Mouse (Mus musculus) CH12.LX (cell line): ENCODE data around the gene Sfxn3. TPM values are rescaled to one million over a fixed set of nuclear protein-coding genes. Genes with fewer than 3 reads are reported as not detected.

Source experiments
- DNase-seq: peaks from one replicate; pipeline ENCODE4 v3.0.0-alpha.2; 2013; ENCODE audit errors: extremely low read depth
- H3K27ac ChIP-seq: 2 replicates; pipeline ENCODE4 v1.5.1; 2012; ENCODE audit warnings: low read depth, mild to moderate bottlenecking, control low read depth, moderate library complexity; ENCODE audit not compliant: insufficient read depth
- H3K27me3 ChIP-seq: replicated peaks from 2 replicates; pipeline ENCODE3; 2012; ENCODE audit warnings: inconsistent platforms
- H3K36me3 ChIP-seq, 2 experiments: replicated peaks in 1 of 2; 2 replicates each; pipeline versions ENCODE3 to v1.6.1; 2012; ENCODE audit warnings: inconsistent platforms in 1 of 2, low read length in 1 of 2, mild to moderate bottlenecking in 1 of 2, mixed read lengths in 1 of 2, moderate library complexity in 1 of 2; ENCODE audit not compliant: control insufficient read depth in 1 of 2, insufficient read depth in 1 of 2
- H3K4me1 ChIP-seq, 2 experiments: 2 replicates each; pipeline ENCODE4 v1.6.1; 2012; ENCODE audit warnings: inconsistent platforms in 1 of 2, moderate library complexity in 1 of 2; ENCODE audit not compliant: insufficient read depth in 2 of 2, control insufficient read depth in 1 of 2
- H3K4me2 ChIP-seq: 2 replicates; pipeline ENCODE4 v1.6.1; 2012; ENCODE audit warnings: low read depth, mild to moderate bottlenecking, control low read depth; ENCODE audit not compliant: poor library complexity, insufficient read depth, severe bottlenecking
- H3K4me3 ChIP-seq, 3 experiments: fragments of 150-350 bp in 1 of 3; sonication (generic) in 1 of 3; replicated peaks in 1 of 3; 2 replicates each; pipeline versions ENCODE3 to v1.5.1; 2011 to 2012; ENCODE audit warnings: low read depth in 2 of 3, low read length in 2 of 3, mild to moderate bottlenecking in 2 of 3, moderate library complexity in 2 of 3, control low read depth in 1 of 3, improper control_type of control experiment in 1 of 3, inconsistent platforms in 1 of 3, mixed read lengths in 1 of 3; ENCODE audit not compliant: poor library complexity in 1 of 3
- H3K79me2 ChIP-seq: replicated peaks from 2 replicates; pipeline ENCODE4 v1.6.1; 2012; ENCODE audit warnings: mild to moderate bottlenecking, moderate library complexity; ENCODE audit not compliant: control insufficient read depth, poor library complexity, insufficient read depth, severe bottlenecking; ENCODE audit errors: extremely low read depth
- H3K9ac ChIP-seq: 2 replicates; pipeline ENCODE4 v1.6.1; 2012; ENCODE audit warnings: low read depth, mild to moderate bottlenecking, control low read depth, moderate library complexity; ENCODE audit not compliant: insufficient read depth
- H3K9me3 ChIP-seq: replicated peaks from 2 replicates; pipeline ENCODE3; 2012; ENCODE audit warnings: low read length, inconsistent platforms, mixed read lengths
- CHD1 ChIP-seq: IDR thresholded peaks from 2 replicates; pipeline ENCODE4 v1.6.1; 2012; ENCODE audit warnings: low read depth, low read length, improper control_type of control experiment, inconsistent platforms
- CHD2 ChIP-seq: IDR thresholded peaks from 2 replicates; pipeline ENCODE4 v1.6.1; 2011; ENCODE audit warnings: low read length, improper control_type of control experiment
- ELF1 ChIP-seq: IDR thresholded peaks from 2 replicates; pipeline ENCODE4 v1.6.1; 2014; ENCODE audit warnings: low read depth, mild to moderate bottlenecking, inconsistent platforms, low read length, improper control_type of control experiment
- ETS1 ChIP-seq: conservative IDR thresholded peaks from 2 replicates; pipeline ENCODE4 v1.6.1; 2012; ENCODE audit warnings: low read depth, mild to moderate bottlenecking, inconsistent platforms, low read length, improper control_type of control experiment, moderate library complexity
- GABPA ChIP-seq: IDR thresholded peaks from 2 replicates; pipeline ENCODE4 v1.6.1; 2012; ENCODE audit warnings: low read depth, low read length, improper control_type of control experiment, inconsistent platforms; ENCODE audit not compliant: insufficient replicate concordance
- IRF4 ChIP-seq: IDR thresholded peaks from 2 replicates; pipeline ENCODE4 v1.6.1; 2014; ENCODE audit warnings: low read depth, mild to moderate bottlenecking, inconsistent platforms, low read length, improper control_type of control experiment
- JUND ChIP-seq: conservative IDR thresholded peaks from 2 replicates; pipeline ENCODE4 v1.6.1; 2011; ENCODE audit warnings: low read depth, low read length, improper control_type of control experiment
- MAX ChIP-seq: IDR thresholded peaks from 2 replicates; pipeline ENCODE4 v1.6.1; 2011; ENCODE audit warnings: low read length, improper control_type of control experiment
- MAZ ChIP-seq: IDR thresholded peaks from 2 replicates; pipeline ENCODE4 v1.6.1; 2012; ENCODE audit warnings: low read depth, mild to moderate bottlenecking, inconsistent platforms, low read length, improper control_type of control experiment, moderate library complexity
- MXI1 ChIP-seq: IDR thresholded peaks from 2 replicates; pipeline ENCODE4 v1.6.1; 2011; ENCODE audit warnings: mild to moderate bottlenecking, low read depth, low read length, improper control_type of control experiment
- MYC ChIP-seq: IDR thresholded peaks from 2 replicates; pipeline ENCODE4 v1.6.1; 2011; ENCODE audit warnings: low read depth, mild to moderate bottlenecking, improper control_type of control experiment, low read length
- NELFE ChIP-seq: IDR thresholded peaks from 2 replicates; pipeline ENCODE4 v1.6.1; 2011; ENCODE audit warnings: low read depth, low read length, improper control_type of control experiment
- PAX5 ChIP-seq: IDR thresholded peaks from 2 replicates; pipeline ENCODE4 v1.6.1; 2012; ENCODE audit warnings: low read length, inconsistent platforms, mixed read lengths
- POLR2A ChIP-seq: IDR thresholded peaks from 2 replicates; pipeline ENCODE4 v1.6.1; 2011; ENCODE audit warnings: low read depth, mild to moderate bottlenecking, improper control_type of control experiment, low read length
- RCOR1 ChIP-seq: conservative IDR thresholded peaks from 2 replicates; pipeline ENCODE4 v1.6.1; 2012; ENCODE audit warnings: low read depth, mild to moderate bottlenecking, inconsistent platforms, low read length, improper control_type of control experiment
- SIN3A ChIP-seq: IDR thresholded peaks from 2 replicates; pipeline ENCODE4 v1.6.1; 2012; ENCODE audit warnings: low read length, improper control_type of control experiment, inconsistent platforms
- SMC3 ChIP-seq: IDR thresholded peaks from 2 replicates; pipeline ENCODE4 v1.6.1; 2011; ENCODE audit warnings: low read depth, low read length, improper control_type of control experiment
- TBP ChIP-seq: conservative IDR thresholded peaks from 2 replicates; pipeline ENCODE4 v1.6.1; 2011; ENCODE audit warnings: low read depth, low read length, improper control_type of control experiment
- USF2 ChIP-seq: conservative IDR thresholded peaks from 2 replicates; pipeline ENCODE4 v1.6.1; 2011; ENCODE audit warnings: low read depth, low read length, improper control_type of control experiment
- ZMIZ1 ChIP-seq: IDR thresholded peaks from 2 replicates; pipeline ENCODE4 v1.6.1; 2012; ENCODE audit warnings: low read depth, mild to moderate bottlenecking, inconsistent platforms, low read length, improper control_type of control experiment
- ZNF384 ChIP-seq: IDR thresholded peaks from 2 replicates; pipeline ENCODE4 v1.6.1; 2012; ENCODE audit warnings: low read depth, low read length, improper control_type of control experiment, inconsistent platforms
- dilution Hi-C: fragments of 300-500 bp; cut with MboI; formaldehyde crosslinking; loops from 2 replicates; pipeline ENCODE4 v1.14.3; 2020; ENCODE audit warnings: low sequenced_read_pairs; ENCODE audit not compliant: extremely low pct_unique_long_range_greater_than_20kb, extremely low pct_ligation_motif_present
- in situ Hi-C: fragments of 300-500 bp; cut with MboI; formaldehyde crosslinking; loops from 3 replicates; pipeline ENCODE4 v1.14.3; 2019; ENCODE audit warnings: low sequenced_read_pairs, low pct_ligation_motif_present, low pct_unique_long_range_greater_than_20kb, mixed read lengths
- polyA plus RNA-seq: library from polyadenylated mRNA; unstranded; fragments of >175 nt; gene quantifications from 2 replicates; pipeline ENCODE4 v1.2.1, GENCODE M21; 2012; ENCODE audit warnings: low read depth; ENCODE audit not compliant: insufficient read length
- total RNA-seq, 2 experiments: library from RNA; depleted of rRNA; stranded (reverse); fragments of 300-350 nt in 1 of 2; fragments of >200 nt in 1 of 2; gene quantifications; 2 replicates each; pipeline ENCODE4 v1.2.3; 2012 to 2014

The Sfxn3 gene
- total and polyA plus RNA-seq, 3 experiments: 1.4 to 4.2 (median 3.6) TPM

GRCm38 (mm10) chr19:45046523-45047321 is 581 bp upstream of the Sfxn3 start (continued):
- 0 out of 2 replicates have a peak, but pooled peaks have one; percentile 23 for TF ChIP-seq CHD2

GRCm38 (mm10) chr19:45047935-45048643 is 786 bp downstream of the Sfxn3 start:
- Histone ChIP-seq H3K9ac (peak overlapping the region; percentile 50), H3K36me3 (peaks cover 9 to 35% of the 10 kb centered on the region in 2 experiments), H3K79me2 (no peaks in the 10 kb centered on the region), H3K4me1 (peaks cover 4 to 26% of the 10 kb centered on the region in 2 experiments; a peak in 3 of 4 replicates), H3K9me3 (no peaks in the 10 kb centered on the region), H3K4me2 (peak overlapping the region; percentile 45), H3K27ac (no peak overlapping the region), H3K4me3 (peak overlapping the region; percentile 65 to 93 (median 70)), H3K27me3 (peaks cover 41% of the 10 kb centered on the region)
- dilution Hi-C loops (no loop called here), in situ Hi-C loops (loop anchor here (25.0 kb wide), 1 partner anchor 461 kb away; no protein-coding TSS in a partner anchor)
- 0 out of 2 replicates have a peak, but pooled peaks have one; percentile 19 for TF ChIP-seq IRF4
- no peak for TF ChIP-seq TBP
- TF ChIP-seq GABPA: no peak
- TF ChIP-seq MXI1: peak; percentile 13; the same call in 1 of the 2 replicates
- TF ChIP-seq USF2: no peak
- DNase-seq: peak; percentile 53

GRCm38 (mm10) chr19:45048644-45049365 is 1.5 kb downstream of the Sfxn3 start:
- no peaks in the 10 kb centered on the region for H3K79me2 ChIP-seq
- H3K4me3 ChIP-seq: peak overlapping the region in 1 of 3 experiments; percentile 93
- H3K27me3 ChIP-seq: peaks cover 33% of the 10 kb centered on the region
- no peak overlapping the region for H3K27ac ChIP-seq
- no peak for DNase-seq
- in situ Hi-C loops (loop anchor here (25.0 kb wide), 1 partner anchor 462 kb away; no protein-coding TSS in a partner anchor), dilution Hi-C loops (no loop called here)
- H3K4me1 ChIP-seq: peaks cover 4 to 26% of the 10 kb centered on the region in 2 experiments; a peak in 3 of 4 replicates
- H3K9ac ChIP-seq: peak overlapping the region; percentile 50; the same call in 1 of the 2 replicates
- H3K36me3 ChIP-seq: peaks cover 12 to 41% of the 10 kb centered on the region in 2 experiments
- H3K4me2 ChIP-seq: peak overlapping the region; percentile 45; the same call in 1 of the 2 replicates
- no peak for TF ChIP-seq TBP
- TF ChIP-seq ELF1: no peak
- no peak for TF ChIP-seq MAX
- TF ChIP-seq SMC3: no peak
- no peak for TF ChIP-seq POLR2A
- TF ChIP-seq MAZ: no peak
- no peak for TF ChIP-seq ETS1
- no peak; the same call in 1 of the 2 replicates for TF ChIP-seq MXI1
- TF ChIP-seq ZNF384: no peak
- TF ChIP-seq NELFE: no peak
- no peak for TF ChIP-seq PAX5
- TF ChIP-seq RCOR1: no peak
- no peak for TF ChIP-seq JUND
- no peak for TF ChIP-seq SIN3A
- TF ChIP-seq MYC: no peak
- no peak for TF ChIP-seq CHD1
- no peak for TF ChIP-seq ZMIZ1
- TF ChIP-seq CHD2: no peak
- H3K9me3 ChIP-seq: no peaks in the 10 kb centered on the region
